Mouse (Mus musculus) C2C12 (cell line): ENCODE measurements around the gene Abraxas1. TPM values are rescaled to one million over a fixed set of nuclear protein-coding genes. Genes with fewer than 3 reads are reported as not detected.

Experiments
- H3K27me3 ChIP-seq: one replicate; pipeline ENCODE4 v1.6.1; 2011; ENCODE audit not compliant: control insufficient read depth, insufficient read depth, insufficient read length
- H3K36me3 ChIP-seq: one replicate; pipeline ENCODE4 v1.6.1; 2011; ENCODE audit not compliant: control insufficient read depth, insufficient read depth
- H3K4me3 ChIP-seq: one replicate; pipeline ENCODE4 v1.5.1; 2011; ENCODE audit warnings: mild to moderate bottlenecking, control low read depth; ENCODE audit not compliant: poor library complexity, insufficient read depth, severe bottlenecking
- H3K79me2 ChIP-seq: one replicate; pipeline ENCODE4 v1.6.1; 2011; ENCODE audit not compliant: control insufficient read depth, insufficient read depth
- H3K79me3 ChIP-seq: one replicate; pipeline ENCODE4 v1.6.1; 2011; ENCODE audit warnings: low read depth, control low read depth
- H3ac ChIP-seq: one replicate; pipeline ENCODE3; 2011; ENCODE audit warnings: low read depth; ENCODE audit not compliant: control insufficient read depth, insufficient read length
- CEBPB ChIP-seq: IDR thresholded peaks from one replicate; pipeline ENCODE4 v1.6.1; 2011; ENCODE audit warnings: low read depth, mild to moderate bottlenecking, control low read depth, moderate library complexity
- CTCF ChIP-seq: IDR thresholded peaks from one replicate; pipeline ENCODE4 v1.5.1; 2011; ENCODE audit not compliant: control insufficient read depth, insufficient read depth, insufficient read length
- FOSL1 ChIP-seq: IDR thresholded peaks from one replicate; pipeline ENCODE4 v1.8.0; 2011; ENCODE audit warnings: mild to moderate bottlenecking, low read length; ENCODE audit not compliant: poor library complexity, insufficient read depth, severe bottlenecking
- MAX ChIP-seq: IDR thresholded peaks from one replicate; pipeline ENCODE4 v1.6.1; 2011; ENCODE audit warnings: mild to moderate bottlenecking, control low read depth
- MYOD1 ChIP-seq: IDR thresholded peaks from one replicate; pipeline ENCODE4 v1.6.1; 2011; ENCODE audit warnings: low read depth; ENCODE audit not compliant: control insufficient read depth, insufficient read length
- MYOG ChIP-seq: IDR thresholded peaks from one replicate; pipeline ENCODE4 v1.6.1; 2011; ENCODE audit not compliant: control insufficient read depth, insufficient read length; ENCODE audit errors: extremely low read depth
- USF1 ChIP-seq: IDR thresholded peaks from one replicate; pipeline ENCODE4 v1.6.1; 2011; ENCODE audit warnings: low read depth, mild to moderate bottlenecking, control low read depth, moderate library complexity
- polyA plus RNA-seq: library from polyadenylated mRNA; unstranded; fragments of >200 nt; fragmentation: generic; extraction: Trizol; gene quantifications from one replicate; pipeline ENCODE4 v1.2.1, GENCODE M21; 2012; ENCODE audit warnings: missing spikeins

Abraxas1 gene
- polyA plus RNA-seq, 1 experiment, result 5.7 TPM

GRCm38 (mm10) chr5:100779002-100779401, 41.8 kb downstream of the Abraxas1 start:
- TF ChIP-seq MYOG, result no peak
- no peak for TF ChIP-seq FOSL1
- TF ChIP-seq MAX, result no peak
- no peak for TF ChIP-seq MYOD1
- no peak for TF ChIP-seq CEBPB
- no peak for TF ChIP-seq USF1
- no peak for TF ChIP-seq CTCF
- H3K79me2 ChIP-seq, result no peaks in the 10 kb centered on the region
- no peak overlapping the region for H3ac ChIP-seq
- H3K36me3 ChIP-seq, result peaks cover 48% of the 10 kb centered on the region
- H3K27me3 ChIP-seq, result no peaks in the 10 kb centered on the region
- no peaks in the 10 kb centered on the region for H3K79me3 ChIP-seq
- no peak overlapping the region for H3K4me3 ChIP-seq

- Histone ChIP-seq H3K36me3 (peaks cover 58% of the 10 kb centered on the region), H3K4me3 (no peak overlapping the region), H3K27me3 (no peaks in the 10 kb centered on the region), H3K79me2 (no peaks in the 10 kb centered on the region), H3ac (no peak overlapping the region), H3K79me3 (no peaks in the 10 kb centered on the region)
- TF ChIP-seq MYOD1, result no peak
- no peak for TF ChIP-seq MYOG
- no peak for TF ChIP-seq CTCF
- no peak for TF ChIP-seq CEBPB
- TF ChIP-seq MAX, result no peak
- no peak for TF ChIP-seq USF1
- no peak for TF ChIP-seq FOSL1
Observed at GRCm38 (mm10) chr5:100776900-100777299, 43.9 kb downstream of the Abraxas1 start.

GRCm38 (mm10) chr5:100775778-100776404, 44.9 kb downstream of the Abraxas1 start:
- no peaks in the 10 kb centered on the region for H3K27me3 ChIP-seq
- H3K36me3 ChIP-seq, result peaks cover 63% of the 10 kb centered on the region
- H3K4me3 ChIP-seq, result no peak overlapping the region
- TF ChIP-seq MAX (no peak), MYOD1 (no peak), CTCF (no peak), MYOG (no peak), FOSL1 (no peak), USF1 (no peak), CEBPB (no peak)
- no peaks in the 10 kb centered on the region for H3K79me3 ChIP-seq
- no peaks in the 10 kb centered on the region for H3K79me2 ChIP-seq
- H3ac ChIP-seq, result no peak overlapping the region

- Histone ChIP-seq H3K36me3 (peaks cover 50% of the 10 kb centered on the region), H3ac (no peak overlapping the region), H3K79me2 (no peaks in the 10 kb centered on the region), H3K4me3 (no peak overlapping the region), H3K27me3 (no peaks in the 10 kb centered on the region), H3K79me3 (no peaks in the 10 kb centered on the region)
- TF ChIP-seq MYOG, result no peak
- TF ChIP-seq MYOD1, result no peak
- no peak for TF ChIP-seq MAX
- TF ChIP-seq CEBPB, result no peak
- no peak for TF ChIP-seq FOSL1
- TF ChIP-seq USF1, result no peak
- no peak for TF ChIP-seq CTCF
Observed at GRCm38 (mm10) chr5:100771575-100771974, 49.2 kb downstream of the Abraxas1 start.

DNA sequence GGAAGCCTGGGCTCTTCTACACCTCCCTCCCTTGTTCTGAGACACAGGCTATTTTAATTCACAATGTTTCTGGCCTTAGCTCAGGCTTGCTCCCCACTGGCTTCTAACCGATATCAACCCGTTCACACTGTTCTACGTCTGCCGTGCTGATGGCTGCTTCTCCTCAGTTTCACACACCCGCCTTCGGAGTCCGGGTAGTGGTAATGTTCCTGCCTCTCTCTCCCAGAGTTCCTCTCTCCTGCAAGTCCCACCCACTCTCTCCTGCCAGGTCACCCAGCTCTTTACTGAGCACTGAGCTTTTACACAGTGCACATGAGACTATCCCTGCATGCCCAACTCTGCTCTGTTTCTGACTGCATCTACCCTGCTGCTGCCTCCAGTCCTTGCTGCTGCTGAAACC, 54.7 kb downstream of the Abraxas1 start:
- Histone ChIP-seq H3K36me3 (peaks cover 30% of the 10 kb centered on the region), H3ac (no peak overlapping the region), H3K4me3 (no peak overlapping the region), H3K27me3 (no peaks in the 10 kb centered on the region), H3K79me2 (no peaks in the 10 kb centered on the region), H3K79me3 (no peaks in the 10 kb centered on the region)
- no peak for TF ChIP-seq MYOD1
- TF ChIP-seq CTCF, result no peak
- TF ChIP-seq CEBPB, result no peak

DNA sequence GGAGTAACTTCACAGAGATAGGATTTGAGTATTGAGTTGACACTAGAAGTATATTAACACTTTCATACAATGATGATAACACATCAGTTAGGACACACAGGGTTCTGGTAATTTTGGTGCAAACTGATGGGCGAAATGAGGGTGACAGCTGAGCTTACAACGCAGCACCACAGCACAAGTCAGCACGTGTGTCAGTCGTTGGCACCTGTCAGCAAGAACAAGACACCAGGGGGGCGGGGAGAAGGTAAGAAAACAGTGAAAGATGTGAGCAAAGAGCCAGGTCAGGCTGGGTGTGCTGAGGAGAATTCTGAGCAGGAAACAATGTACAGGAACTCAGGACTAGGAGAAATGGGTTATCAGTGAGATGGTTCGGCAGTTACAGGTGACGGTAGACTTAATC, 59.0 kb downstream of the Abraxas1 start:
- H3K27me3 ChIP-seq, result no peaks in the 10 kb centered on the region
- H3K4me3 ChIP-seq, result no peak overlapping the region
- H3ac ChIP-seq, result no peak overlapping the region
- peaks cover 16% of the 10 kb centered on the region for H3K36me3 ChIP-seq
- TF ChIP-seq FOSL1, result no peak
- TF ChIP-seq CEBPB, result no peak
- TF ChIP-seq MYOG, result no peak
- TF ChIP-seq USF1, result no peak
- H3K79me2 ChIP-seq, result no peaks in the 10 kb centered on the region
- no peaks in the 10 kb centered on the region for H3K79me3 ChIP-seq
